Comparison of ENCODE assay signal across 22 mouse cellular contexts in genomic region chr16:5713476-5713875, GRCm38 (mm10).
DNase-seq lines count a peak whose midpoint lies in the region; ATAC-seq and TF ChIP-seq lines count a peak whose summit lies in the region.
"Had no signal": no experiment of that assay in that cellular context is flagged by ENCODE, and none has a peak within 500 bp of the region (broad histone marks: within the 10 kb centered on the region; RNA-seq: fewer than 3 reads in every experiment).

No protein-coding gene starts in this region.

- H3K36me3 ChIP-seq in midbrain, postnatal 0 days (ENCODE audit: insufficient read depth, low read length): no peaks in the 10 kb centered on the region
- H3K36me3 ChIP-seq in midbrain, embryonic 13.5 days: no peaks in the 10 kb centered on the region
- H3K36me3 ChIP-seq: embryonic facial prominence, embryonic 12.5 days; heart, embryonic 15.5 days; intestine, embryonic 15.5 days; limb, embryonic 15.5 days; liver, embryonic 15.5 days; neural tube, embryonic 13.5 days had no signal

- intact Hi-C loops in gastrocnemius, postnatal 14 days (cut with DNase I; ENCODE audit: low total_unique reads): no loop called here

- 57% methylated on average over 4 of the region's 4 CpGs for WGBS in midbrain, postnatal 0 days
- WGBS in midbrain, embryonic 13.5 days: 69% methylated on average over 4 of the region's 4 CpGs

- H3K27me3 ChIP-seq in midbrain, postnatal 0 days (ENCODE audit: insufficient read depth, low read length): no peaks in the 10 kb centered on the region
- H3K27me3 ChIP-seq in midbrain, embryonic 13.5 days: no peaks in the 10 kb centered on the region
- H3K27me3 ChIP-seq: embryonic facial prominence, embryonic 12.5 days; heart, embryonic 15.5 days; intestine, embryonic 15.5 days; limb, embryonic 15.5 days; liver, embryonic 15.5 days; neural tube, embryonic 13.5 days had no signal

- no peak overlapping the region for H3K9ac ChIP-seq in midbrain, postnatal 0 days (replicated peaks; ENCODE audit: low read length, poor library complexity, severe bottlenecking)
- no peak overlapping the region for H3K9ac ChIP-seq in midbrain, embryonic 13.5 days (replicated peaks)
- H3K9ac ChIP-seq: embryonic facial prominence, embryonic 12.5 days; heart, embryonic 15.5 days; intestine, embryonic 15.5 days; limb, embryonic 15.5 days; liver, embryonic 15.5 days; neural tube, embryonic 13.5 days had no signal

- no peaks in the 10 kb centered on the region for H3K9me3 ChIP-seq in midbrain, postnatal 0 days (ENCODE audit: low read length)
- H3K9me3 ChIP-seq in midbrain, embryonic 13.5 days: no peaks in the 10 kb centered on the region
- H3K9me3 ChIP-seq: embryonic facial prominence, embryonic 12.5 days; heart, embryonic 15.5 days; intestine, embryonic 15.5 days; limb, embryonic 15.5 days; liver, embryonic 15.5 days; neural tube, embryonic 13.5 days had no signal

- no peak overlapping the region for H3K4me3 ChIP-seq in midbrain, postnatal 0 days (ENCODE audit: low read depth, low read length)
- H3K4me3 ChIP-seq in midbrain, embryonic 13.5 days (replicated peaks): no peak overlapping the region
- H3K4me3 ChIP-seq: embryonic facial prominence, embryonic 12.5 days; heart, embryonic 15.5 days; intestine, embryonic 15.5 days; limb, embryonic 15.5 days; liver, embryonic 15.5 days; neural tube, embryonic 13.5 days had no signal

- H3K4me2 ChIP-seq in midbrain, postnatal 0 days (ENCODE audit: low read depth, low read length, poor library complexity, severe bottlenecking): no peak overlapping the region
- H3K4me2 ChIP-seq in midbrain, embryonic 13.5 days (replicated peaks): no peak overlapping the region
- H3K4me2 ChIP-seq: embryonic facial prominence, embryonic 12.5 days; heart, embryonic 15.5 days; intestine, embryonic 15.5 days; limb, embryonic 15.5 days; liver, embryonic 15.5 days; midbrain, embryonic 11.5 days; neural tube, embryonic 13.5 days had no signal

- no peak overlapping the region for H3K27ac ChIP-seq in midbrain, postnatal 0 days (ENCODE audit: low read depth, low read length)
- H3K27ac ChIP-seq in midbrain, embryonic 13.5 days: no peak overlapping the region
- H3K27ac ChIP-seq: embryonic facial prominence, embryonic 12.5 days; heart, embryonic 15.5 days; intestine, embryonic 15.5 days; limb, embryonic 15.5 days; liver, embryonic 15.5 days; macrophage; neural tube, embryonic 13.5 days; stomach, postnatal 0 days had no signal

- 0 out of 2 replicates have a peak, but pooled peaks cover 5% of the 10 kb centered on the region for H3K4me1 ChIP-seq in midbrain, postnatal 0 days (ENCODE audit: insufficient read depth, low read length)
- H3K4me1 ChIP-seq in midbrain, embryonic 13.5 days (replicated peaks): 0 out of 2 replicates have a peak, but pooled peaks cover 3% of the 10 kb centered on the region
- H3K4me1 ChIP-seq: embryonic facial prominence, embryonic 12.5 days; heart, embryonic 15.5 days; intestine, embryonic 15.5 days; limb, embryonic 15.5 days; liver, embryonic 15.5 days had no signal

- no peak for TF ChIP-seq CTCF in midbrain, postnatal 0 days (IDR thresholded peaks at IDR 0.05)

- ATAC-seq in midbrain, postnatal 0 days (ENCODE audit: low FRiP score): no peak
- no peak for ATAC-seq in midbrain, embryonic 13.5 days
- ATAC-seq: forebrain, embryonic 14.5 days; intestine, embryonic 15.5 days had no signal

- peak; percentile 65 for DNase-seq in midbrain, postnatal 0 days (ENCODE audit: low spot score)
- peak; percentile 10 to 17 for DNase-seq in cerebellum, adult 18-20 months
- peak; percentile 42 to 45 for DNase-seq in cerebellum, postnatal 14 days
- DNase-seq in layer of hippocampus, postnatal 25 days (ENCODE audit: extremely low spot score in 1 of 2, low spot score in 1 of 2): no peak
- no peak for DNase-seq in gastrocnemius, postnatal 14 days
- no peak for DNase-seq in spleen, postnatal 14 days (ENCODE audit: low spot score in 2 of 2)
- DNase-seq: gastrocnemius, postnatal 25 days; heart, postnatal 4 days; kidney, adult 9 months; layer of hippocampus, postnatal 36 days; right cerebral cortex, postnatal 4 days had no signal

Comparison
In these comparisons a context has a peak if more than half of its experiments do, and no peak if none do; other contexts are left out.
1. DNase-seq: peak in midbrain, postnatal 0 days (single experiment), cerebellum, adult 18-20 months (2 of 2) and cerebellum, postnatal 14 days (2 of 2); none in layer of hippocampus, postnatal 25 days (0 of 2), gastrocnemius, postnatal 14 days (single experiment) and spleen, postnatal 14 days (0 of 2).